Mouse (Mus musculus): Measurements from ENCODE around the gene Cfap44. TPM values are rescaled to one million over a fixed set of nuclear protein-coding genes. Genes with fewer than 3 reads are reported as not detected.

Cfap44 gene
- polyA plus RNA-seq, 1 experiment = not detected

DNA sequence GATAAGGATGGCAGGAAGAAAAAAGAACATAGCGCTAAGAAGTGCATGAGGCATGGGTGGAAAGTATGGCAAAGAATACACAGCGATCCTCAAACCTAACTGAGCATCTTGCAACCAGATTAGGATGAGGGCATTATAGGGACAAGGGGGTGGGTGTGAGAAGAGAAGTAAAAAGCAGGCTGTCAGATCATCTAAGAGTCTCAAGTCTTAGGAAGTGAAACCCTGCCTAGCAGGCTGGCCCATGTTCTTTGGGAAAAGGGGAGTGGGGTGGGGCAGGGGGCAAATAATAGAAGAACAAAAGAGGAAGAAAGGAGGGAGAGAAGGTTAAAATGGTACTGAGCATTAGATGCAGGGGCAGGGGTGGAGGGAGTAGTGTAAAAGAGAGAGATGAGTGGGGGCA lies 64.2 kb downstream of the Cfap44 start:
- 89% methylated on average over 2 of the region's 2 CpGs for WGBS
- Histone ChIP-seq H3K27ac (ENCODE audit: insufficient read depth, low read length) (no peak overlapping the region), H3K4me1 (ENCODE audit: control insufficient read depth, insufficient read depth, insufficient read length) (no peaks in the 10 kb centered on the region), H3K36me3 (ENCODE audit: control insufficient read depth, insufficient read depth, low read length) (no peaks in the 10 kb centered on the region), H3K27me3 (ENCODE audit: control insufficient read depth, insufficient read depth, low read length) (no peaks in the 10 kb centered on the region), H3K4me3 (ENCODE audit: extremely low read depth, insufficient read depth, insufficient read length) (no peak overlapping the region)
- DNase-seq (ENCODE audit: low read depth in 1 of 2, low spot score in 2 of 2) = no peak
- TF ChIP-seq CTCF (IDR thresholded peaks at IDR 0.05; ENCODE audit: extremely low read depth, insufficient read depth, insufficient read length, insufficient replicate concordance) (no peak), POLR2A (IDR thresholded peaks at IDR 0.05; ENCODE audit: low read depth, low read length) (no peak)

DNA sequence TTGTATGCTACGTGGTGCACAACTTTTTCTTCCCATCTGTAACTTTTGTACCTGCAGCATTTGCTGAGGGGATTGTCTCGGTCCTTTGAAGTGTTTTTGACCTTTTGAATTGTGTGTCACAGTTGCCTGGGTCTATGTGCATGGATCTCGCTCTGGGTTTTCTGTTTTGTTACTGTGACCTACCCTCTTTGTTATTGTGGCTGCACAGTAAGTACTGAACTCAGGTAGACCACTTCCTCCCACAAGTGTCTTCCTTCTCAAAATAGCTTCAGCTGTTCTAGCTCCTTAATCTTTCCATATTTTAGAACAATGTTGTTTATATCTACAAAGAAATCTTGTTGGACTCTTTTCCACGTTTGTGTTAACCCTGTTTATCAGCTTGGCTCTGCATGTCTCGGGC lies 66.3 kb downstream of the Cfap44 start:
- H3K4me1 ChIP-seq (ENCODE audit: control insufficient read depth, insufficient read depth, insufficient read length) = no peaks in the 10 kb centered on the region
- no peak overlapping the region for H3K4me3 ChIP-seq (ENCODE audit: extremely low read depth, insufficient read depth, insufficient read length)
- DNase-seq (ENCODE audit: low read depth in 1 of 2, low spot score in 2 of 2) = no peak
- no peak overlapping the region for H3K27ac ChIP-seq (ENCODE audit: insufficient read depth, low read length)
- WGBS = 42% methylated on average over 5 of the region's 5 CpGs
- no peaks in the 10 kb centered on the region for H3K27me3 ChIP-seq (ENCODE audit: control insufficient read depth, insufficient read depth, low read length)
- H3K36me3 ChIP-seq (ENCODE audit: control insufficient read depth, insufficient read depth, low read length) = no peaks in the 10 kb centered on the region
- TF ChIP-seq POLR2A (IDR thresholded peaks at IDR 0.05; ENCODE audit: low read depth, low read length) (no peak), CTCF (IDR thresholded peaks at IDR 0.05; ENCODE audit: extremely low read depth, insufficient read depth, insufficient read length, insufficient replicate concordance) (no peak)

DNA sequence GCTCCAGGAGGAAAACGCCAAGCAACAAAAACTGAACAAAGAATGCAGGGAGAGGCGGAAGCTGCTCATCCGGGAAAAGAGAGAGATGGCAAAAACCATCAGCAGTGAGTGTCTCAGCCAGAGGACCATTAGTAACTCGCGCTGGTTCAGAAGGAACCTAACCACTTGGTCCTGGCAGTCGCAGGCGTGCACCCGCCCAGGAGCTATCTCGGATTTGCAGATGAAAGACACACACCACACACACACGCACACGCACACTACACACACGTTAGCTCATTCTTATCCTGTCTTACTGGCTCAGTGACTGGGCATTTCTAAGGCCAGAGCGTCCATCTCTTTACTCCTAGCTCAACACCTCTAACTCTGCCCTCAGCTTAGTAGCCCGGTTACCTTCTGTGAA lies 80.7 kb downstream of the Cfap44 start:
- WGBS = 87% methylated on average over 14 of the region's 14 CpGs
- H3K4me1 ChIP-seq (ENCODE audit: control insufficient read depth, insufficient read depth, insufficient read length) = no peaks in the 10 kb centered on the region
- H3K4me3 ChIP-seq (ENCODE audit: extremely low read depth, insufficient read depth, insufficient read length) = no peak overlapping the region
- H3K27me3 ChIP-seq (ENCODE audit: control insufficient read depth, insufficient read depth, low read length) = no peaks in the 10 kb centered on the region
- no peaks in the 10 kb centered on the region for H3K36me3 ChIP-seq (ENCODE audit: control insufficient read depth, insufficient read depth, low read length)
- no peak for DNase-seq (ENCODE audit: low read depth in 1 of 2, low spot score in 2 of 2)
- no peak for TF ChIP-seq POLR2A (IDR thresholded peaks at IDR 0.05; ENCODE audit: low read depth, low read length)
- no peak for TF ChIP-seq CTCF (IDR thresholded peaks at IDR 0.05; ENCODE audit: extremely low read depth, insufficient read depth, insufficient read length, insufficient replicate concordance)
- H3K27ac ChIP-seq (ENCODE audit: insufficient read depth, low read length) = no peak overlapping the region

DNA sequence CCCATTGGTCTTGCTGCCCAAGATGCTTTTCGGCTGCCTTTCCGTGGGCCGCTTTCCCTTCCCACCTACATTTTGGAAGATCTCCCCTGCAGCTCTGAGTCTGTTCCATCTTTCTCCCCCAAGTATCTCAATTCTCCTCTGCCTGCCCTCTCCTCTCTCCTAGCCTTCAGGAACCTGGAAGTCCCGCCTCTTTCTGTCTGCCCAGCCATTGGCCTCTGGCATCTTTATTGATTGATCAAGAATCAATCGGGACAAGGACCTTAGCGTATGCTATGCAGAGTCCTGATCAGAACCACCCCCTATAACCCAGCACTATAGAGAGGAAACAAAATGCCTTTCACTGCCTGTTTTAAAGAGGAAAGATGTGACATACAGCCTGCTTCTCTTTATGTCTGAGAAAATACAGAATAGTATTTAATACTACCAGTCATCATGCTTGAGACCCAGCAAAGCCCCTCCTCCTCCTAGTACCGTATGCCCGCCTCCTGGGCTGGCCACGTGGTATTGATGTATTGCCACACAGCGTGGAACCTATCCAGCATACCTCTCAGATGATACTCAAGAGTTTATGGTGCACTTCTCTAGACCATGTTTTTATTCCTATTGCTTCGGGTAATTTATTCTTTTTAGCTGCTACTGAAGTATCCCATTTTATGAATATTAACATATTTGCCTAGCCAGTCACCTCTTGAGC lies 81.2 kb downstream of the Cfap44 start:
- 87% methylated on average over 11 of the region's 11 CpGs for WGBS
- H3K4me1 ChIP-seq (ENCODE audit: control insufficient read depth, insufficient read depth, insufficient read length) = no peaks in the 10 kb centered on the region
- TF ChIP-seq CTCF (IDR thresholded peaks at IDR 0.05; ENCODE audit: extremely low read depth, insufficient read depth, insufficient read length, insufficient replicate concordance) (no peak), POLR2A (IDR thresholded peaks at IDR 0.05; ENCODE audit: low read depth, low read length) (no peak)

DNA sequence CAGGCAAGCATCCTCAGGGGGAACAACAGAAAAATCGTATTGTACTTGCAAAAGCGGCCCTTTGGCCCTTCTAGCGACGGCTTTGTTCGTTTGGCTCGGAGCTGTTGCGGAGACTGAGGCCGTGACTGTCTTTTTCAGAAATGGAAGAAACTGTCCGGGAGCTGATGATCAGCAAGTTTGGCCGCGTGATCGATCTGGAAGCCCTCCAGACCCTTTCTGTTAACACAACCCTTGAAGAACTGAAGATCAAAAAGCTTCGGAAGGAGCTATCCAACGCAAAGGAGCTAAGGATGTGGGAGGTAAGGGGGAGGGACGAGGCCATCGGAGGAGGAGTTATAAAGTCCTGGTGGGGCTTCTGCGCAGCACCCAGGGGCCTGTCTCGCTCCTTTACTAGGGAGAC lies 84.2 kb downstream of the Cfap44 start:
- TF ChIP-seq CTCF (IDR thresholded peaks at IDR 0.05; ENCODE audit: extremely low read depth, insufficient read depth, insufficient read length, insufficient replicate concordance) (no peak), POLR2A (IDR thresholded peaks at IDR 0.05; ENCODE audit: low read depth, low read length) (no peak)
- WGBS = 61% methylated on average over 18 of the region's 18 CpGs
- H3K27me3 ChIP-seq (ENCODE audit: control insufficient read depth, insufficient read depth, low read length) = no peaks in the 10 kb centered on the region
- no peak overlapping the region for H3K4me3 ChIP-seq (ENCODE audit: extremely low read depth, insufficient read depth, insufficient read length)
- H3K36me3 ChIP-seq (ENCODE audit: control insufficient read depth, insufficient read depth, low read length) = no peaks in the 10 kb centered on the region
- H3K4me1 ChIP-seq (ENCODE audit: control insufficient read depth, insufficient read depth, insufficient read length) = no peaks in the 10 kb centered on the region
- H3K27ac ChIP-seq (ENCODE audit: insufficient read depth, low read length) = no peak overlapping the region
- DNase-seq (ENCODE audit: low read depth in 1 of 2, low spot score in 2 of 2) = no peak

More for the DNA sequence above, 81.2 kb downstream of the Cfap44 start:
- no peaks in the 10 kb centered on the region for H3K27me3 ChIP-seq (ENCODE audit: control insufficient read depth, insufficient read depth, low read length)
- no peak overlapping the region for H3K27ac ChIP-seq (ENCODE audit: insufficient read depth, low read length)
- no peak for DNase-seq (ENCODE audit: low read depth in 1 of 2, low spot score in 2 of 2)
- no peaks in the 10 kb centered on the region for H3K36me3 ChIP-seq (ENCODE audit: control insufficient read depth, insufficient read depth, low read length)
- H3K4me3 ChIP-seq (ENCODE audit: extremely low read depth, insufficient read depth, insufficient read length) = no peak overlapping the region

DNA sequence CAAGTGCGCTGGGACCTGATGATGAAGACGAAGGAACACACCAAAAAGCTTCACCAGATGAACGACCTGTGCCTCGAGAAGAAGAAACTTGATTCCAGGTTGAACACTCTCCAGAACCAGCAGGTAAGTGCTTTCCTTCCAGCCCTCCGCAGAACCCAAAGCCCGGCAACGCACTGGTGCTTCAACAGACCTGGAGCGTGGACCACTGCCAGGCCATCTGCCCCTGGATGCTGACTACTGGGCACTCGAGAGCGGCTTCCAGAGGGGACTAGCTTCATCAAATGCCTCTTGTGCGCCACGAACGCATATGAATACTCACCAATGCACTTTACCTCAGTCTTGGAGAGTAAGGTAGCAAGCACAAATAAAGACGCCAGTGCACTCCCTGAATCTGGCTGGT lies 85.3 kb downstream of the Cfap44 start:
- DNase-seq (ENCODE audit: low read depth in 1 of 2, low spot score in 2 of 2) = no peak
- Histone ChIP-seq H3K27me3 (ENCODE audit: control insufficient read depth, insufficient read depth, low read length) (no peaks in the 10 kb centered on the region), H3K27ac (ENCODE audit: insufficient read depth, low read length) (no peak overlapping the region), H3K36me3 (ENCODE audit: control insufficient read depth, insufficient read depth, low read length) (no peaks in the 10 kb centered on the region), H3K4me3 (ENCODE audit: extremely low read depth, insufficient read depth, insufficient read length) (no peak overlapping the region), H3K4me1 (ENCODE audit: control insufficient read depth, insufficient read depth, insufficient read length) (no peaks in the 10 kb centered on the region)
- no peak for TF ChIP-seq POLR2A (IDR thresholded peaks at IDR 0.05; ENCODE audit: low read depth, low read length)
- no peak for TF ChIP-seq CTCF (IDR thresholded peaks at IDR 0.05; ENCODE audit: extremely low read depth, insufficient read depth, insufficient read length, insufficient replicate concordance)
- WGBS = 90% methylated on average over 14 of the region's 14 CpGs

DNA sequence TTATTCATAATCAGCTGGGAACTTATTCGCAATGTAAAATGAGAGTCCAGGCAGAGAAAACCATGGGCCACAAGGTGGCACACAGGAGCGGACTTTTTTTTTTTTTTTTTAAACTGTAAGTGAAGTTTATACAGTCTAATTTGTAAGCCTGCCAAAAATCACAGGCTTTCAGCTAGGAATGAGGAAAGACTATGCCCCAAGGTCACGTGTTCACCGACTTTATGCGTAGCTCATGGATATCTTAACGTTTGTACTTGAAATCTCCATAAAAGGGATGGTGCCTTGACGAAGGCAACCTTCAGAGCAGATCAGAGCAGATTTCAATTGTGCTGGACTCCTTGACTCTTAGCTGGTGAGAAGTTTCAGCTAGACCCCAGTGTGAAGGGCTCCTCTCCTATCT lies 86.0 kb downstream of the Cfap44 start:
- Histone ChIP-seq H3K27ac (ENCODE audit: insufficient read depth, low read length) (no peak overlapping the region), H3K4me3 (ENCODE audit: extremely low read depth, insufficient read depth, insufficient read length) (no peak overlapping the region), H3K27me3 (ENCODE audit: control insufficient read depth, insufficient read depth, low read length) (no peaks in the 10 kb centered on the region), H3K36me3 (ENCODE audit: control insufficient read depth, insufficient read depth, low read length) (no peaks in the 10 kb centered on the region), H3K4me1 (ENCODE audit: control insufficient read depth, insufficient read depth, insufficient read length) (no peaks in the 10 kb centered on the region)
- TF ChIP-seq POLR2A (IDR thresholded peaks at IDR 0.05; ENCODE audit: low read depth, low read length) (no peak), CTCF (IDR thresholded peaks at IDR 0.05; ENCODE audit: extremely low read depth, insufficient read depth, insufficient read length, insufficient replicate concordance) (no peak)
- DNase-seq (ENCODE audit: low read depth in 1 of 2, low spot score in 2 of 2) = no peak
- 43% methylated on average over 7 of the region's 7 CpGs for WGBS
